Mouse (Mus musculus) stomach, embryonic 15.5 days (tissue): ENCODE measurements at regions not wholly inside any gene's neighbourhood (a gene's known extent, or its start where the extent isn't known, plus 50 kb on each side); places are given as distances from the start of the nearest gene placed in this dataset.
A peak's percentile ranks its signal among the peaks of the same experiment; 100 is the strongest.

Source experiments
- ATAC-seq: fragments of 200-750 bp; cut with Nextera tagmentation; 2 replicates; pipeline ENCODE4 v1.8.0; 2017; ENCODE audit warnings: low read depth, moderate number of reproducible peaks, moderate TSS enrichment; ENCODE audit not compliant: insufficient read depth, low FRiP score
- H3K27ac ChIP-seq: fragments of 300-500 bp; sonication (generic); 2 replicates; pipeline ENCODE4 v1.5.1; 2015; ENCODE audit warnings: mild to moderate bottlenecking, inconsistent platforms
- H3K27me3 ChIP-seq: fragments of 300-500 bp; sonication (generic); replicated peaks from 2 replicates; pipeline ENCODE4 v1.6.1; 2015; ENCODE audit warnings: inconsistent platforms
- H3K36me3 ChIP-seq: fragments of 300-500 bp; sonication (generic); 2 replicates; pipeline ENCODE4 v1.6.1; 2015; ENCODE audit warnings: inconsistent platforms
- H3K4me1 ChIP-seq: fragments of 300-500 bp; sonication (generic); 2 replicates; pipeline ENCODE4 v1.6.1; 2015; ENCODE audit warnings: inconsistent platforms
- H3K4me2 ChIP-seq: fragments of 300-500 bp; sonication (generic); 2 replicates; pipeline ENCODE4 v1.6.1; 2015; ENCODE audit warnings: mild to moderate bottlenecking, inconsistent platforms
- H3K4me3 ChIP-seq: fragments of 300-500 bp; sonication (generic); replicated peaks from 2 replicates; pipeline ENCODE4 v1.5.1; 2015; ENCODE audit warnings: inconsistent platforms
- H3K9ac ChIP-seq: fragments of 300-500 bp; sonication (generic); 2 replicates; pipeline ENCODE4 v1.6.1; 2015; ENCODE audit warnings: inconsistent platforms
- H3K9me3 ChIP-seq: fragments of 300-500 bp; sonication (generic); 2 replicates; pipeline ENCODE4 v1.6.1; 2016; ENCODE audit warnings: inconsistent platforms
- WGBS: fragments of 180-500 bp; shearing (Covaris S2); methylation state at CpG from one replicate; pipeline ENCODE4 v1.1.7; 2015; 5-methylcytosine and 5-hydroxymethylcytosine counted together

DNA sequence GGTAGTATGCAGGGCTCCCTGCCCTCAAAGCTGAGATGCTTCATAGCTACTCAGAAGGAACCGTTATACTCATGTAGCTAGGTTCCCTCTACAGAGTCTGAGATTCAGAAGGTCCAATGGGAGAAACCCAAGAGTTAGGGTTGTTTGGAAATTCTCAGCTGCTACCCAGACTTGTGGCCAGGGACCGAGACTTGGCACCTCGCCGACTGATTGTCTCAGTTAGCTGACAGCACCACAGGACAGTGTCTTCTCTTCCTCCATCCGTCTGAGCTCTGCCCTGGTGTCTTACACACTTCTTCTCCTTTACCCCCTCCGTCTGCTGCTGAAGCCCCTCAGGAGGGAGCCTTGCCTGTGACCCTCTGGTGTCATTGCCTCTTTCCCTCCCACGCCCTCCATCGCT, 329.6 kb upstream of the Prox1 start:
- Histone ChIP-seq H3K27ac (no peak overlapping the region), H3K36me3 (no peaks in the 10 kb centered on the region), H3K9me3 (no peaks in the 10 kb centered on the region), H3K27me3 (no peaks in the 10 kb centered on the region), H3K4me3 (no peak overlapping the region), H3K4me2 (no peak overlapping the region), H3K9ac (no peak overlapping the region), H3K4me1 (no peaks in the 10 kb centered on the region)
- 85% methylated on average over 8 of the region's 8 CpGs for WGBS
- ATAC-seq = no peak

DNA sequence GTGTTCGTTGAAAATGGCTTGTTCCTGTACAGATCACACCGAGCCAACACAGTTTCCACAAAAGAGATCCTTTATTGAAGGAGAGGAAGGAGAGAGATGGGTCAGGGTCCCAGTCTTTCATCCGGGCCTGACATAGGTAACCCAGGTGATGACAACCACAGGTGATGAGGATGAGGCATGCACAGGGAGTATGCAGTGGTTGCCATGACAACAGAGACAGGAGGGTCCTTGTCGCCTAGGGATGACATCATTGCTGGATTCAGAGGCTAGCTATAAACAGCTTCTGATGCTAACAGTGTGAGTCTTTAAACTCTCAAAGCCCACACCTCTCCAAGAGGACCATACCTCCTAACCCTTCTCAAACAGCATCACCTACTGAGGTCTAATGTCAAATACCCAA, 327.0 kb upstream of the Prox1 start:
- no peak overlapping the region for H3K27ac ChIP-seq
- H3K4me2 ChIP-seq = no peak overlapping the region
- no peaks in the 10 kb centered on the region for H3K36me3 ChIP-seq
- no peak overlapping the region for H3K4me3 ChIP-seq
- WGBS = 87% methylated on average over 4 of the region's 4 CpGs
- H3K27me3 ChIP-seq = no peaks in the 10 kb centered on the region
- no peak for ATAC-seq
- H3K4me1 ChIP-seq = no peaks in the 10 kb centered on the region
- no peak overlapping the region for H3K9ac ChIP-seq
- H3K9me3 ChIP-seq = no peaks in the 10 kb centered on the region

DNA sequence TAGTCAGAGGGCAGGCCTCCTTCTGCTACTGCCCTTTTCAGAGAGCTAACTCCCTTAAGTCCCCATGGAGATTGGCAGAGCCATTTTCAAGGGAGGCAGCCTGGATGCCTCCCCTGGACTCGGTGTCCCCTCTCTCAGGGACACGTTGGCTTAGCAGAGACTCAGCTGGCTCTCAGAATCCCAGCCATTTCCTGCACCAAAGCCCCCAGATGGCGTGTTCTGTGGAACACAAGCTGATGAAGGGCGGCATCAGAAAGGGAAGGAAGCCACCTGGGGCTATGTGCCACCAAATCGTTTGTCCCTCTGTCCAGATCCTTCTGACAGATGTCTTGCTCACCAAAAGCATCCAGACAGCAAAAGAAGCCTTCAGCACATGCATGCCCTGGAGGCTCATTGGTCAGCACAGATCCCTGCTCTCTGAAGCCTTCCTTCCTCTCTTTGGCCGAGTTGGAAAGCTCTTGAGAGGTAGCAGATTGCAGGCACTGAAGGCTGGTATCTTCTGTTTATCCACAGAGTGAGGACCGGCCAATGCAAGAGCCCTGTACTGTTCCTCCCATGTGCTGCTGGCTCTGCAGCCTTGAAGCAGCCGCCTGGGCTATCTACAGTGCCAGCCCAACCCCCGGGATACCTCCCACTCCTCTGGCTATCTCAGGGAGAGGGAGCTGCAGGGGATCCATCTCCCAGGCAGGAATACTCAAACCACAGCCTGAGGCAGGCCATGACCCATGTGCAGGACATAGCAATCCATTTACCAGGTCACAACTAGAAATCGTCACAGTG, 325.4 kb upstream of the Prox1 start:
- Histone ChIP-seq H3K9me3 (no peaks in the 10 kb centered on the region), H3K9ac (no peak overlapping the region), H3K4me1 (no peaks in the 10 kb centered on the region), H3K4me2 (no peak overlapping the region), H3K27ac (no peak overlapping the region), H3K36me3 (no peaks in the 10 kb centered on the region), H3K27me3 (no peaks in the 10 kb centered on the region), H3K4me3 (no peak overlapping the region)
- 47% methylated on average over 10 of the region's 10 CpGs for WGBS
- ATAC-seq = no peak

DNA sequence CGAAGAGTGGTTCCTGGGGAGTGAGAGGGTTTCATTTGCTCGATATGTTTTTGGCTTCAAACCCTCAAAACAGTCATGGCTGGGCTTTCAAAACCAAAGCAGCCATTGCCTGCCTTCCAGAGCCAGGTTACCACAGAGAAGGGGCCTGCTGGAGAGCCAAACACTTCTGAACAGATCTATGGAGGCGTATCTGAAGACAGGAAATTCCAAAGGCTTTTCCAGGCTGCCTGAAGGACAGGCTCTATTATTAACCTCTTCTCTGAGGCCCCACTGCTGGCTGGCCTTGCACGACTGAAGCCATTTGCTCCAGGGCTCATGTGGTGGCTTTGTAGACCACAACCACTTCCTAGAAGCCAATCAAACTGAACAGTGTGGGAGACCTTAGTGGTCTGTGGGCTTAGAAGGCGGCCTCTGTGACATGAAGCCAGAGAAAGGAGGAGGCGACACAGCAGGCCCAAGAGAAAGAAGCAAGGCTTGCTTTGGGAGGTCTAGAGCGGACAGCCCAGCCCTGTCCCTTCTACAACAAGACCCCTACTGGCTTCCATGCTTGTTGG, 316.1 kb upstream of the Prox1 start:
- Histone ChIP-seq H3K9ac (no peak overlapping the region), H3K27ac (no peak overlapping the region), H3K4me1 (peaks cover 3% of the 10 kb centered on the region; the same call in 1 of the 2 replicates), H3K27me3 (no peaks in the 10 kb centered on the region), H3K9me3 (no peaks in the 10 kb centered on the region), H3K4me2 (no peak overlapping the region), H3K4me3 (no peak overlapping the region), H3K36me3 (no peaks in the 10 kb centered on the region)
- whole genome bisulfite sequencing = 67% methylated on average over 7 of the region's 7 CpGs
- ATAC-seq = no peak

DNA sequence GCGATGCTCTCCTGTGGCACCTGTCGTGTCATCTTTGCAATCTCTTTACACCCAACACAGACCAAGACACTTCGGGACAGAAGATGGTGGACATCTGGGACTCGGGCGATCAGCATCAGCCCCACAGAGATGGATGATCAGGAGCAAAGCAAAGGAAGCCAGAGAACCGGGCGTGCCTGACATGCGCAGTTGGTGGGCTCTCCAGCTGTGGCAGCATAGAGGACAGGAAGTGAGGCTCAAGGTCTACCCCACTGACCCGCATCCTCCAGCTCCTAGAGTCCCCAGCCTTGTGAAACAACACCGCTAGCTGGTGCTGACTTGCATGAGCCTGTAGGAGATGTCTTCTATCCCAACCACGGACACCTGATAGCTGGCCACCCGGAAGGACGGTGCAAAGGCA, 312.9 kb upstream of the Prox1 start:
- Histone ChIP-seq H3K4me3 (no peak overlapping the region), H3K36me3 (no peaks in the 10 kb centered on the region), H3K27me3 (no peaks in the 10 kb centered on the region), H3K9ac (no peak overlapping the region), H3K4me2 (no peak overlapping the region), H3K9me3 (no peaks in the 10 kb centered on the region), H3K27ac (no peak overlapping the region), H3K4me1 (peaks cover 3% of the 10 kb centered on the region; the same call in 1 of the 2 replicates)
- no peak for ATAC-seq
- WGBS = 88% methylated on average over 13 of the region's 13 CpGs

DNA sequence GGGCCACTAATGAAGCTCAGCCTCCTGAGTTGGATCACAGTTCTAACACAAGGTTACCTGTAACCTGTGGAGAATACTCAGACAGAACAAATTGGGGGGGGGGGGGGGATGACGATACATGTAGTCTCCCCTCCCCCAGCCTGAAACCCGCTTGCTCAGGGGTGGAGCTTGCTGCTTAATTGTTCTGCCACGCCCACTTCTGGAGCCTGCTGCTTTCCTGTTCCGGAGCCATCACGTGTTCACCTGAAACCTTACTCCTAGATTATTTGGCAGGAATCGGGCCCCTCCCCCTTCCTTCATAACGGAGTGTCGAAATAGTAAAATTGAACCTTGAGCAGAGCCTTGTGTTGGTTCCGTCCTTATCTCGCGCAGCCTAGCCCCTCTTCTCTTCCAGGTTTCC, 310.6 kb upstream of the Prox1 start:
- WGBS = 61% methylated on average over 11 of the region's 11 CpGs
- Histone ChIP-seq H3K27ac (no peak overlapping the region), H3K4me3 (no peak overlapping the region), H3K9me3 (no peaks in the 10 kb centered on the region), H3K27me3 (no peaks in the 10 kb centered on the region), H3K36me3 (no peaks in the 10 kb centered on the region), H3K4me1 (no peaks in the 10 kb centered on the region), H3K9ac (no peak overlapping the region), H3K4me2 (no peak overlapping the region)
- no peak for ATAC-seq

DNA sequence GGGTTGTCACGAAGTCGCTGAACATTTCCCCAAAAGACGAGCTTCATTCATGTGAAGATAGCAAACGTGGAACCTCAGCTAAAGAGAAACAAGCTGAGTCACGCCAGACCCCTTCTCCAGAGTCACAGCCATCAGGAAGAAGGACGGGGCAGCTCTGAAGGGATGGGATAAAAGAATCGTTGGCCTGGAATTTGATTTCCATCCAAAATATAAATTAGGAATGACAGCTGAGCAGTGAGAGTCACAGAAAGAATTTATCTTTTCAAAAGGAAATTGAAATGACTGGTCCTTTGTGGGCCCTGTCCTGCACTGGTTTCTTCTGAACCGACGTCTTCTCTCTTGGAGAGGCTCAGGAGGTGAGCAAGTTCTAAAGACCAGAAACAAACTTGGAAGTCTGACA, 310.1 kb upstream of the Prox1 start:
- Histone ChIP-seq H3K9me3 (no peaks in the 10 kb centered on the region), H3K4me2 (no peak overlapping the region), H3K36me3 (no peaks in the 10 kb centered on the region), H3K27ac (no peak overlapping the region), H3K4me3 (no peak overlapping the region), H3K4me1 (no peaks in the 10 kb centered on the region), H3K9ac (no peak overlapping the region), H3K27me3 (no peaks in the 10 kb centered on the region)
- WGBS = 63% methylated on average over 9 of the region's 9 CpGs
- no peak for ATAC-seq

DNA sequence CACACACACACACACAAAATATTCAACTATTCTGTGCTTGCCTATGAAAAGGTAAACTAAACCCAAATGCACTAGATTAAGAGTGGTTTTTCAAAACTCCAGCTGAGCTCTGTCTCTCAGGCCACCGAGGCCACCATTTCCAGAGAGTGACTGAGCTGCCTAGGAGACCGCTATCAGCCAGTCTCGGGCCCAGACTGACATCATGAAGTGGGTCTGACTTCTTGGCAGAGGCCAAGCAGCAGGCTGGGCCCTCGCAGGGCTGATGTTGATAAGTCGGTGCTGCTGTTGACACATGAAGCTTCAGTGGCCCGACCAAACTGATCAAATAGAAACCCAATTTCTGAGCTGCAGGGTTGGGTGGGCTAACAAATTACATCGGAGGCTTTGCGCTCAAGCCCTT, 302.2 kb upstream of the Prox1 start:
- Histone ChIP-seq H3K4me1 (no peaks in the 10 kb centered on the region), H3K4me3 (no peak overlapping the region), H3K9me3 (no peaks in the 10 kb centered on the region), H3K36me3 (no peaks in the 10 kb centered on the region), H3K4me2 (no peak overlapping the region), H3K9ac (no peak overlapping the region), H3K27me3 (no peaks in the 10 kb centered on the region), H3K27ac (no peak overlapping the region)
- no peak for ATAC-seq
- WGBS = 58% methylated on average over 8 of the region's 8 CpGs

DNA sequence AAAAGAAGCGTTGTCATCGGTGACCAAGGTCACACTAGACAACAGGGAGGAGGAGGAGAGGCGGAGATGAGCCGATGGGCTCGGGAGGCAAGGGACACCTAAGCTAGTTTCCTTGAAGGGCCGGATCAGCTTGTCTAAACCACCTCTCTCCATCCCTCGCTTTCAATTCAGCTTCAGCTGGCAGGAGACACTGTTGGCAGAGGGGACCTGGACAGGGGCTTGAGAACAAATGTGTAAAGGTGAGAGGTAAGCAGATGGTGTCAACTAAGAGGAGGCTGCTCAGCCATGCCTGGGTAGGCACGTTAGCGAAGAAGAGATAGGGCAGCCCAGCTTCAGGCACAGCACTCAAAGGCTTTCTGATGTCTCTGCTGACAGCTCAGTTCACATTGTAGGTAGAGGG, 299.8 kb upstream of the Prox1 start:
- Histone ChIP-seq H3K4me3 (no peak overlapping the region), H3K4me2 (no peak overlapping the region), H3K27me3 (no peaks in the 10 kb centered on the region), H3K27ac (no peak overlapping the region), H3K9ac (no peak overlapping the region), H3K4me1 (no peaks in the 10 kb centered on the region), H3K9me3 (no peaks in the 10 kb centered on the region), H3K36me3 (no peaks in the 10 kb centered on the region)
- ATAC-seq = no peak
- 61% methylated on average over 9 of the region's 9 CpGs for WGBS

DNA sequence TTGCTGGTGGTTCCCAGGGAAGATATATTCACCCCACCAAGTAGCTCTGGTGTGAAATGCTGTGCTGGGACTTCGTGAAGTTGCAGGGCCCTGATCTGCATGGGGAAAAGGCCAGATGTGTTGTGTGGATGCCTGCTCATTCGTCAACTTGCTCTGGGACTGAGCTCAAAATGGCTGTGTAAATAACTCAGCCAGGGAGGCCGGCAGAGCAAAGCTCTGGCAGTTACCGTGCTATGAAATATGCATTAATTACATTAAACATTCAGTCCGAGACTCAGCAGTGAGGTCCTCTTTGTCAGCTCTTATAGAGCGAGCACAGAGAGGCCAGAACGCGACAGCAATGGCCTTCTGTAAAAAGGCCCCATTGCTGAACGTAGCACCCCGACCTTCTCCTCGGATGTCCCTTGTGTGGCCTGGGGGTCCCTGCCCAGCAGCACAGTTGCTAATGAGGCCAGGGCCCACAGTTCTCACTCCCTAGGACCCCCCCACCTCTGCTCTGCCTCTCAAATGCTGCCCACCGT, 287.1 kb upstream of the Prox1 start:
- no peaks in the 10 kb centered on the region for H3K4me1 ChIP-seq
- H3K36me3 ChIP-seq = no peaks in the 10 kb centered on the region
- WGBS = 43% methylated on average over 12 of the region's 12 CpGs
- H3K9me3 ChIP-seq = no peaks in the 10 kb centered on the region
- H3K4me3 ChIP-seq = no peak overlapping the region
- no peak overlapping the region for H3K9ac ChIP-seq
- H3K27me3 ChIP-seq = no peaks in the 10 kb centered on the region
- H3K4me2 ChIP-seq = no peak overlapping the region
- H3K27ac ChIP-seq = 0 out of 2 replicates have a peak overlapping the region, but pooled peaks have one; percentile 28
- ATAC-seq = no peak

DNA sequence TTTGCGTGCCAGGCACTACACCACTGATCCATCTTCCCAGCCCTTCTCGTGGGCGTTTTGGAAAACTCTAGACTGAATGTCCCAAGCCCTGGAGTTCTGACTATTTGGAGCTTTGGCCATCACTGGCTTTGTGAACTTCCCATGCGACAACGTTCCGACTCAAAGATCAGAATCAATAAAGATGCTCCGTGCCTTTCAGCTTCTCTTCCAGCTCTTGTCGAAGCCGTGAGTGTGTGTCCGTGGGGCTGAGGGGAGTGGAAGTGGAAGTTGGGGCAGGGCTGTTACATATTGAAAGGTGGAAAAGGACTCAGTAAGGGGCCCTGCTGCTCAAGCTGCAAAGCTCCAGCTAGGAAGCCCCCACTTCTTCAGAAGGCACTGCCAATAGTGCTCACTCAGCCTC, 283.0 kb upstream of the Prox1 start:
- Histone ChIP-seq H3K4me3 (no peak overlapping the region), H3K27ac (no peak overlapping the region), H3K9ac (no peak overlapping the region), H3K36me3 (no peaks in the 10 kb centered on the region), H3K4me2 (no peak overlapping the region), H3K9me3 (no peaks in the 10 kb centered on the region), H3K4me1 (no peaks in the 10 kb centered on the region), H3K27me3 (no peaks in the 10 kb centered on the region)
- ATAC-seq = no peak
- WGBS = 89% methylated on average over 10 of the region's 10 CpGs

DNA sequence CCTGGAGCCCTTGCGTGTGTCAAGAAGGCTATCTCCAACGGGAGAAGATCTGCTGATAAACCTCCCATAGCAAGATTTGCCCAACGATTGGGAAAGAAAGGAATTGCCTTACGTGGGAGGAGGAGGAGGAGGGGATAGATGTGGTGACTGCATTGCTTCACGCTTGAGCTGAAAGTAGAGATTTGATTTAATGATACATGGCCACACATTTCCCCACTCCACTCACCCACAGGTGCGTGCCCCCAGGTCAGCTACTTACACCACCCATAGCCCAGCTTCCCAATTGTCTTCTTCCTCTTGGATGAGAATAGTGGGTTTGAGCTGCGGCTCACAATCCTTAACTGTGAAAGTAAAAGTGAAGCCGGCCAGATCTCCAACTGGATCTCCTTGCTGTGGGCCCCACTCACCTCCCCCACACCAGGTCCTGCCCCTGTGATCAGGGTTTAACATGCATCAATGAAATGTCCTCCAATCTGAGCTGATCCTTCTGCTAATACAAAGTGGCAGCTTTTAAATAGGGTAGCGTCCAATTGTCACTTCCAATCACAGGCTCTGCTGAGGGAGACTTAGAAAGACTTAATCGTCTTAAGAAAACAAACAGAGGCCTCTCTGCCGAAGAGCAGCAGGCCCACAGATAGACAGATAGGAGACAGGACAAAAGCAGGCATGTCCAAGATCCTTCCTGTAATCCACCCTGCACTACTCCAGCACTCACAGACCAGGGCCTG, 281.8 kb upstream of the Prox1 start:
- H3K27me3 ChIP-seq = 0 out of 2 replicates have a peak, but pooled peaks cover 3% of the 10 kb centered on the region
- whole genome bisulfite sequencing = 57% methylated on average over 11 of the region's 11 CpGs
- no peak overlapping the region for H3K27ac ChIP-seq
- no peak overlapping the region for H3K4me3 ChIP-seq
- no peaks in the 10 kb centered on the region for H3K4me1 ChIP-seq
- no peaks in the 10 kb centered on the region for H3K9me3 ChIP-seq
- ATAC-seq = no peak
- H3K9ac ChIP-seq = no peak overlapping the region
- H3K4me2 ChIP-seq = no peak overlapping the region
- H3K36me3 ChIP-seq = no peaks in the 10 kb centered on the region
